Mouse (Mus musculus): ENCODE measurements around the gene Nop9.

- TF ChIP-seq TAL1 (IDR thresholded peaks at IDR 0.05; ENCODE audit: low read length): no peak
- no peak for TF ChIP-seq GATA1 (IDR thresholded peaks at IDR 0.05; ENCODE audit: low read length)
These were observed 39.7 kb downstream of the Nop9 start for GRCm38 (mm10) chr14:55785195-55785594.
